Mouse (Mus musculus): ENCODE data around the gene Arsg. TPM values are rescaled to one million over a fixed set of nuclear protein-coding genes. Genes with fewer than 3 reads are reported as not detected.

The Arsg gene
- total RNA-seq, 1 experiment from 2014 or later: 1.1 TPM

Other genes starting within 250 kb of the Arsg start
- gene Rgs9, start 175.2 kb upstream of the Arsg start, total RNA-seq (2017): 0.19 to 0.78 TPM in 2 of 3 replicates, not detected in the other
- gene Gna13, start 110.5 kb upstream of the Arsg start, total RNA-seq (2017): 71.1 to 88.8 TPM (median 81.3 TPM) in 3 replicates
- 0.85 to 6.5 TPM (median 1.6 TPM) in 3 replicates for gene 9930022D16Rik, start 59.5 kb upstream of the Arsg start, total RNA-seq (2017)
- 32.6 to 34.9 TPM (median 33.6 TPM) in 3 replicates for gene Amz2, start 47.4 kb upstream of the Arsg start, total RNA-seq (2017)
- gene Slc16a6, start 224 bp downstream of the Arsg start, total RNA-seq (2017): 9.1 to 20.3 TPM (median 11.3 TPM) in 3 replicates
- gene Wipi1, start 138.6 kb downstream of the Arsg start, total RNA-seq (2017): 1.5 to 4.0 TPM (median 1.9 TPM) in 3 replicates
- gene Prkar1a, start 176.0 kb downstream of the Arsg start, total RNA-seq (2017): 124 to 194 TPM (median 167 TPM) in 3 replicates
- 2.3 to 8.6 TPM (median 3.2 TPM) in 3 replicates for gene Fam20a, start 248.9 kb downstream of the Arsg start, total RNA-seq (2017)

Data from monocyte, adult 5-6 weeks (primary cell).